Mouse (Mus musculus): Measurements from ENCODE around the gene E030018B13Rik. TPM values are rescaled to one million over a fixed set of nuclear protein-coding genes. Genes with fewer than 3 reads are reported as not detected.
A peak's percentile ranks its signal among the peaks of the same experiment; 100 is the strongest.

E030018B13Rik gene
- polyA plus RNA-seq, 1 experiment from 2014 or later: 0.55 TPM

- H3K4me1 ChIP-seq (ENCODE audit: control insufficient read depth, insufficient read depth, low read length): peaks cover 32% of the 10 kb centered on the region
- no peak for ATAC-seq (ENCODE audit: low read depth)
- H3K4me2 ChIP-seq (ENCODE audit: low read depth, low read length): no peak overlapping the region
- no peaks in the 10 kb centered on the region for H3K36me3 ChIP-seq (ENCODE audit: control insufficient read depth, insufficient read depth, low read length)
- WGBS: 96% methylated on average over 6 of the region's 6 CpGs
- H3K27me3 ChIP-seq (ENCODE audit: control insufficient read depth, insufficient read depth, low read length): no peaks in the 10 kb centered on the region
- no peaks in the 10 kb centered on the region for H3K9me3 ChIP-seq (ENCODE audit: control insufficient read depth, low read length)
- H3K9ac ChIP-seq (replicated peaks; ENCODE audit: low read depth, low read length): no peak overlapping the region
- H3K27ac ChIP-seq (ENCODE audit: low read depth, low read length): no peak overlapping the region
- H3K4me3 ChIP-seq (ENCODE audit: low read depth, low read length): no peak overlapping the region
Measured at GRCm38 (mm10) chr7:63927121-63927520, 10.5 kb downstream of the E030018B13Rik start.

DNA sequence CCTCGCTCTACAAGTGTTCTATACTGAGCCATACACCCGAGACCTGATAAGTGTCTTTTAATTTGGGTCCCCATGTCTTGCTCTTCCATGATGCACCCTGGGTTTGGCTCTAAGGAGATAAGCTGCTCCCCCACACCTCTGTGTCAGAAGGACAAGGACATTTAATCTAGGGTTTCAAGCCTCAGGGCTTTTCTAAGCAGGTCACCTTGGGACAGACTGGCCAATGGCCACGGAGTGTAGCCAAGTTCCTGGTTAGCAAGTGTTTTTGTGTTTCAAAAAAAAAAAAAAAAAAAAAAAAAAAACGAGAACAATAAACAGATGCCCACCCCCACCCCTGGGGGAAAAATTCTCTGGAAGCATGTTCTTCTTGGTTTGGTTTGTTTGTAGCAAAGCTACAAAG, 12.4 kb downstream of the E030018B13Rik start:
- no peak overlapping the region for H3K27ac ChIP-seq (ENCODE audit: low read depth, low read length)
- 82% methylated on average over 4 of the region's 4 CpGs for WGBS
- H3K4me2 ChIP-seq (ENCODE audit: low read depth, low read length): no peak overlapping the region

GRCm38 (mm10) chr7:63930132-63930531, 13.5 kb downstream of the E030018B13Rik start:
- H3K4me1 ChIP-seq (ENCODE audit: control insufficient read depth, insufficient read depth, low read length): peaks cover 25% of the 10 kb centered on the region
- no peaks in the 10 kb centered on the region for H3K27me3 ChIP-seq (ENCODE audit: control insufficient read depth, insufficient read depth, low read length)
- H3K36me3 ChIP-seq (ENCODE audit: control insufficient read depth, insufficient read depth, low read length): no peaks in the 10 kb centered on the region
- no peak for ATAC-seq (ENCODE audit: low read depth)
- H3K9me3 ChIP-seq (ENCODE audit: control insufficient read depth, low read length): no peaks in the 10 kb centered on the region
- WGBS: 95% methylated on average over 3 of the region's 3 CpGs
- no peak overlapping the region for H3K4me3 ChIP-seq (ENCODE audit: low read depth, low read length)
- H3K27ac ChIP-seq (ENCODE audit: low read depth, low read length): no peak overlapping the region
- no peak overlapping the region for H3K4me2 ChIP-seq (ENCODE audit: low read depth, low read length)
- H3K9ac ChIP-seq (replicated peaks; ENCODE audit: low read depth, low read length): no peak overlapping the region

More for the DNA sequence above, 12.4 kb downstream of the E030018B13Rik start:
- H3K4me1 ChIP-seq (ENCODE audit: control insufficient read depth, insufficient read depth, low read length): peaks cover 28% of the 10 kb centered on the region
- H3K4me3 ChIP-seq (ENCODE audit: low read depth, low read length): no peak overlapping the region
- no peak for ATAC-seq (ENCODE audit: low read depth)
- no peak overlapping the region for H3K9ac ChIP-seq (replicated peaks; ENCODE audit: low read depth, low read length)
- no peaks in the 10 kb centered on the region for H3K36me3 ChIP-seq (ENCODE audit: control insufficient read depth, insufficient read depth, low read length)
- no peaks in the 10 kb centered on the region for H3K27me3 ChIP-seq (ENCODE audit: control insufficient read depth, insufficient read depth, low read length)
- no peaks in the 10 kb centered on the region for H3K9me3 ChIP-seq (ENCODE audit: control insufficient read depth, low read length)

DNA sequence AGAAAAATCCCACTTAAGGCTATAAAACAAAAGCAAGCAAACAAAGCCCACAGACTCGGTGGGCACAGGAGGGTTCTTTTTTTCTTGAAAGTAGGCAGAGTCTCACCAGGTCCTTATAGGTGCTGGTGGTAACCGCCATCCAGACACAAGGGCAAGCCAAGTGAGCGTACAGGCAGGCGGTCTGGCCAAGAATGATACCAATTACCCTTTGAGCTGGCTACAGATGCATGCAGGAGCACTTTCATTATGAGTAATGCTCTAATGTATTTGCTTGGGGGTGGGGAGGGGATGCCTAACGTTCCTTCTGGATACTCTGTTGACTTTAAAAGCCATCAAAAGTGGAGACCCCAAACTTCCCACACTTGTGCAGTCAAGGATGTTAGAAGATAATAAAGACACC, 14.1 kb downstream of the E030018B13Rik start:
- no peak overlapping the region for H3K4me3 ChIP-seq (ENCODE audit: low read depth, low read length)
- no peaks in the 10 kb centered on the region for H3K27me3 ChIP-seq (ENCODE audit: control insufficient read depth, insufficient read depth, low read length)
- 85% methylated on average over 5 of the region's 5 CpGs for WGBS
- no peak for ATAC-seq (ENCODE audit: low read depth)
- H3K4me1 ChIP-seq (ENCODE audit: control insufficient read depth, insufficient read depth, low read length): peaks cover 21% of the 10 kb centered on the region
- H3K9ac ChIP-seq (replicated peaks; ENCODE audit: low read depth, low read length): no peak overlapping the region
- no peaks in the 10 kb centered on the region for H3K9me3 ChIP-seq (ENCODE audit: control insufficient read depth, low read length)
- no peak overlapping the region for H3K27ac ChIP-seq (ENCODE audit: low read depth, low read length)
- no peak overlapping the region for H3K4me2 ChIP-seq (ENCODE audit: low read depth, low read length)
- H3K36me3 ChIP-seq (ENCODE audit: control insufficient read depth, insufficient read depth, low read length): no peaks in the 10 kb centered on the region

GRCm38 (mm10) chr7:63932461-63932860, 15.8 kb downstream of the E030018B13Rik start:
- H3K4me2 ChIP-seq (ENCODE audit: low read depth, low read length): no peak overlapping the region
- no peaks in the 10 kb centered on the region for H3K27me3 ChIP-seq (ENCODE audit: control insufficient read depth, insufficient read depth, low read length)
- H3K9me3 ChIP-seq (ENCODE audit: control insufficient read depth, low read length): no peaks in the 10 kb centered on the region
- H3K4me1 ChIP-seq (ENCODE audit: control insufficient read depth, insufficient read depth, low read length): peaks cover 17% of the 10 kb centered on the region
- H3K4me3 ChIP-seq (ENCODE audit: low read depth, low read length): no peak overlapping the region
- no peak for ATAC-seq (ENCODE audit: low read depth)
- whole genome bisulfite sequencing: 83% methylated on average over 3 of the region's 3 CpGs
- no peak overlapping the region for H3K27ac ChIP-seq (ENCODE audit: low read depth, low read length)
- no peak overlapping the region for H3K9ac ChIP-seq (replicated peaks; ENCODE audit: low read depth, low read length)
- no peaks in the 10 kb centered on the region for H3K36me3 ChIP-seq (ENCODE audit: control insufficient read depth, insufficient read depth, low read length)

DNA sequence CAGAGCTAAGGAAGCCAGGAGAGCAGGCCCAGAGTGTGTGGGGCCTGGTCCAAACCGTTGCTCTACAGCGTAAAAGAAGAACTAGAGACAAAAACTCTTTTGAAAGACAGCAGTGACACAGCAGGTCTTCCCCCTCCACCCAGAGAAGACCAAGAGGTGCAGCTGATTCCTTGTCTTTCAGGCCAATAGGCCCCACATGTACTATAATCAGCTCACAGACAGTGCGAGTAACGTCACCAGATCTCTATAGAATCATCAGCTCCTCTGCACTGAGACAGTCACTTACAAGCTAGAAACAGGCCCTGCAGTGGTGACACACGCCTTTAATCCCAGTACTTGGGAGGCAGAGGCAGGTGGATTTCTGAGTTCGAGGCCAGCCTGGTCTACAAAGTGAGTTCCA, 17.2 kb downstream of the E030018B13Rik start:
- Histone ChIP-seq H3K36me3 (ENCODE audit: control insufficient read depth, insufficient read depth, low read length) (no peaks in the 10 kb centered on the region), H3K27ac (ENCODE audit: low read depth, low read length) (no peak overlapping the region), H3K4me2 (ENCODE audit: low read depth, low read length) (no peak overlapping the region), H3K27me3 (ENCODE audit: control insufficient read depth, insufficient read depth, low read length) (no peaks in the 10 kb centered on the region), H3K4me1 (ENCODE audit: control insufficient read depth, insufficient read depth, low read length) (peaks cover 17% of the 10 kb centered on the region), H3K9ac (replicated peaks; ENCODE audit: low read depth, low read length) (no peak overlapping the region), H3K9me3 (ENCODE audit: control insufficient read depth, low read length) (no peaks in the 10 kb centered on the region), H3K4me3 (ENCODE audit: low read depth, low read length) (no peak overlapping the region)
- WGBS: 70% methylated on average over 6 of the region's 6 CpGs
- ATAC-seq (ENCODE audit: low read depth): no peak

DNA sequence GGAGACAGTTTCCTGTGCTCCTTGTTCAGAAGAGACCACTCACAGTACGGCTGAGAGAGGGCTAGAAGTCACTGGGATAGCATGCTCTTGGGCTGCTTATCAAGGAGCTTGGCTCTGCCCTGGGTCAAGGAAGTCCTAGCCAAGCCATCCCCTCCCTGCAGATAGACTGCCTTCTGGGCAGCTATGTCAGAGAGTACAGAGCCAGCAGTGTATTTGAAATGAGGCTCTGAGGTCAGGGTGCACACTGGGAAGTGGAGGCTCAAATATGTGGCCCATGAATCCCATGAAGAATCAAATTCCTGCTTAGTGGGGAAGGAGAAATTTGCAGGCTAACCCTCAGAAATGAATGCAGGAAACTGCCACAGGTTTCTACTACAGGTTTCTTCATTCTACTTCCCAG, 17.9 kb downstream of the E030018B13Rik start:
- Histone ChIP-seq H3K4me3 (ENCODE audit: low read depth, low read length) (no peak overlapping the region), H3K4me1 (ENCODE audit: control insufficient read depth, insufficient read depth, low read length) (peaks cover 17% of the 10 kb centered on the region), H3K27me3 (ENCODE audit: control insufficient read depth, insufficient read depth, low read length) (no peaks in the 10 kb centered on the region), H3K9ac (replicated peaks; ENCODE audit: low read depth, low read length) (no peak overlapping the region), H3K9me3 (ENCODE audit: control insufficient read depth, low read length) (no peaks in the 10 kb centered on the region), H3K4me2 (ENCODE audit: low read depth, low read length) (peak overlapping the region; percentile 89), H3K27ac (ENCODE audit: low read depth, low read length) (no peak overlapping the region), H3K36me3 (ENCODE audit: control insufficient read depth, insufficient read depth, low read length) (no peaks in the 10 kb centered on the region)
- 79% methylated on average over 1 of the region's 1 CpGs for WGBS
- ATAC-seq (ENCODE audit: low read depth): no peak

DNA sequence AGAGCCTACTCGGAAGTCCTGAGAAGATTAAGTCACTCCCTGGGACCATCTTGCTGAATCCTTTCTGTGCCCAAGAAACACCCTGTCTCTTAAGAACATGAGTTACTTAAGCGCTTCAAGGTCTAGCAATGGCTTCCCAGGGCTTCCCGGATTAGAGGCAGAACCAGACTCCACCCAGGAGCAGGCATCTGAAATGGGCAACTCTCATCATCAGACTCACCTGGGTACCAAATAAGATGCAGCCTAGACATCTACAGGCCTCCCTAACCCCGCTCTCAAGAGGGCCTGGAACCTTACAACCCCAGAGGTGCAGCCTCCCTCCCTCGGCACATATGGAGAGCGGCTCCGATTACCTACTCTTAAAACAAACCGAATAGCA, 19.1 kb downstream of the E030018B13Rik start:
- Histone ChIP-seq H3K27me3 (ENCODE audit: control insufficient read depth, insufficient read depth, low read length) (no peaks in the 10 kb centered on the region), H3K27ac (ENCODE audit: low read depth, low read length) (0 out of 2 replicates have a peak overlapping the region, but pooled peaks have one; percentile 18), H3K4me1 (ENCODE audit: control insufficient read depth, insufficient read depth, low read length) (peaks cover 20% of the 10 kb centered on the region), H3K4me2 (ENCODE audit: low read depth, low read length) (peak overlapping the region; percentile 89), H3K36me3 (ENCODE audit: control insufficient read depth, insufficient read depth, low read length) (no peaks in the 10 kb centered on the region), H3K4me3 (ENCODE audit: low read depth, low read length) (peak overlapping the region; percentile 93), H3K9me3 (ENCODE audit: control insufficient read depth, low read length) (no peaks in the 10 kb centered on the region), H3K9ac (replicated peaks; ENCODE audit: low read depth, low read length) (peak overlapping the region; percentile 97)
- ATAC-seq (ENCODE audit: low read depth): no peak
- 12% methylated on average over 8 of the region's 8 CpGs for WGBS

DNA sequence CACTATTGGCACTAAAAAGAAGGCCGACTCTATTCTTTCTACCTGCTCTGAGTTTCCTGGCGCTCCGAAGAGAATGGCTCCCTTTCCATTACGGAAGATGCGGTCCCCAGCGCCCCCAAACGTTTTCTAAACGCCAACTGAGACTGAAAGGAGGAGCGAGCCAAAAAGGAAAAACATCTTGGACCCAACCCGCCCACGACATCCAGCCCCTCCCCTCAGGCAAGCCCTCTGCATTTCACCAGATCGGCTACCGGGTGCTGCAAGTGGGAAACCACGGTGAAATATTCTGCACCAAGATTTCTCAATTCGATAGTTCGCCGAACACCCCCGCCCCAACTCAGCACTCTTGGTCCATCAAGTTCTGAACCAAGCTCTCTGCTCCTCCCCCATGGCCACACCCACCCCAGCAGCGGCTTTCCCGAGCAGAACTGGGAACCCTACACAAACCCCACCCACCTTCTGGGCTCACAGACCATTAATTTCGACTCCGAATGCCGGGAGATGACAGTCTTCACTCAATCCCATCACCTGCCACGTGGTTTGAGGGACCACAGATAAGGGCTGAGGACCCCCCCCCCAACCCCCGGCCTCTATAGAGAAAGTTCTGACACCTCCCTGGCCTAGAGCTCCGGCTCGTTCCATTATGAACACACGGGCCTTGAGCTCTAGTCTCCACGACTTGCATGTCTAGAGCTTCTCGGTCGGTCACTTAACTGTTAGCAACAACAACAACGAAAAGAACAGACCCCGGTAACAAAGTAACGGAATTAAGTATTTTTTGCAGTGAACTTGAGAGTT, 19.7 kb downstream of the E030018B13Rik start:
- Histone ChIP-seq H3K9me3 (ENCODE audit: control insufficient read depth, low read length) (no peaks in the 10 kb centered on the region), H3K9ac (replicated peaks; ENCODE audit: low read depth, low read length) (peak overlapping the region; percentile 97), H3K27ac (ENCODE audit: low read depth, low read length) (0 out of 2 replicates have a peak overlapping the region, but pooled peaks have one; percentile 22), H3K36me3 (ENCODE audit: control insufficient read depth, insufficient read depth, low read length) (no peaks in the 10 kb centered on the region), H3K27me3 (ENCODE audit: control insufficient read depth, insufficient read depth, low read length) (no peaks in the 10 kb centered on the region), H3K4me1 (ENCODE audit: control insufficient read depth, insufficient read depth, low read length) (peaks cover 20% of the 10 kb centered on the region), H3K4me2 (ENCODE audit: low read depth, low read length) (peak overlapping the region; percentile 89), H3K4me3 (ENCODE audit: low read depth, low read length) (peak overlapping the region; percentile 93)
- WGBS: under 1% methylated on average over 34 of the region's 34 CpGs
- ATAC-seq (ENCODE audit: low read depth): no peak
